Mouse (Mus musculus): ENCODE data around the gene Mbtd1. TPM values are rescaled to one million over a fixed set of nuclear protein-coding genes. Genes with fewer than 3 reads are reported as not detected.
A peak's percentile ranks its signal among the peaks of the same experiment; 100 is the strongest.

Gene Mbtd1
- polyA plus RNA-seq, 1 experiment from 2014 or later, result 40.6 TPM

DNA sequence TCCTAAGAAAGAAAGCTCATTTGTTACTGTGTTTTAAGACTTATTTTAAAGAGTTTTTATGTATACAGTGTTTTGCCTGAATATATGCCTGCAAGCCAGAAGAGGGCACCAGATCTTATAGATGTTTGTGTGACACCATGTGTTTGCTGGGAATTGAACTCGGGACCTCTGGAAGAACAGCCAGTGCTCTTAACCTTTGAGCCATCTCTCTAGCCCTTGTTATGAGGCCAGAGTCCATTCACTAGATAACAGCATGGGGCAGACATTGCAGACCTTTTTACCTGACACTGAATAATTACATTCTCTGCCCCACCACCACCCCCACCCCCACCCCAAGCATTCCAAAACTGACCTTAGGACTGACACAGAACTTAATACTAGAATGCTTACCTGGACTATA is 64.4 kb downstream of the Mbtd1 start:
- no peak overlapping the region for H3K4me3 ChIP-seq
- H3K4me2 ChIP-seq, result no peak overlapping the region
- H3K27ac ChIP-seq, result no peak overlapping the region
- ATAC-seq (ENCODE audit: insufficient number of reproducible peaks, insufficient read depth, low FRiP score, low TSS enrichment, low read depth), result no peak
- no peaks in the 10 kb centered on the region for H3K27me3 ChIP-seq
- peaks cover 27% of the 10 kb centered on the region for H3K4me1 ChIP-seq
- H3K9me3 ChIP-seq, result no peaks in the 10 kb centered on the region
- 95% methylated on average over 1 of the region's 1 CpGs for WGBS
- H3K9ac ChIP-seq, result no peak overlapping the region
- peaks cover 63% of the 10 kb centered on the region for H3K36me3 ChIP-seq

DNA sequence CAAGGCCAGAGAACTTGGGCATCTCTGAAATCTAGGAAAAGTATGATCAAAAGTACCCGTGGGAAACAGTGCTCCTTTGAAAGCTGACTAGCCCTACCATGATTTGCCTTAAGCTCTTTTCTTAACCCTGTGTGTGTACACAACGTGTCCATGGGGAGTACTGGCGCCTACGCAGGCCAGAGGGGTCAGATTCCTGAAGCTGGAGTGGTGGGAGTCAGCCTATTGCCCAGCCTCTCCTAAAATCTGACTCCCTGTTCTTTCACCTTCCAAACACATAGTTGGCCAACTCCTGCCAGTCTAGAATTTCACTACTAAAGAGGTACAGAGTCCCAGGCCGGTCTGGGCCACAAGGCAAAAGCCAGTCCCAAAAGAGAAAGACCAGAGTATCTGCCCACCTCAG is 66.7 kb downstream of the Mbtd1 start:
- no peak overlapping the region for H3K27ac ChIP-seq
- no peaks in the 10 kb centered on the region for H3K27me3 ChIP-seq
- H3K4me2 ChIP-seq, result no peak overlapping the region
- H3K9ac ChIP-seq, result peak overlapping the region; percentile 36; the same call in 1 of the 2 replicates
- 51% methylated on average over 5 of the region's 5 CpGs for WGBS
- peaks cover 33% of the 10 kb centered on the region for H3K4me1 ChIP-seq
- no peaks in the 10 kb centered on the region for H3K9me3 ChIP-seq
- H3K36me3 ChIP-seq, result peaks cover 59% of the 10 kb centered on the region
- no peak for ATAC-seq (ENCODE audit: insufficient number of reproducible peaks, insufficient read depth, low FRiP score, low TSS enrichment, low read depth)
- no peak overlapping the region for H3K4me3 ChIP-seq

DNA sequence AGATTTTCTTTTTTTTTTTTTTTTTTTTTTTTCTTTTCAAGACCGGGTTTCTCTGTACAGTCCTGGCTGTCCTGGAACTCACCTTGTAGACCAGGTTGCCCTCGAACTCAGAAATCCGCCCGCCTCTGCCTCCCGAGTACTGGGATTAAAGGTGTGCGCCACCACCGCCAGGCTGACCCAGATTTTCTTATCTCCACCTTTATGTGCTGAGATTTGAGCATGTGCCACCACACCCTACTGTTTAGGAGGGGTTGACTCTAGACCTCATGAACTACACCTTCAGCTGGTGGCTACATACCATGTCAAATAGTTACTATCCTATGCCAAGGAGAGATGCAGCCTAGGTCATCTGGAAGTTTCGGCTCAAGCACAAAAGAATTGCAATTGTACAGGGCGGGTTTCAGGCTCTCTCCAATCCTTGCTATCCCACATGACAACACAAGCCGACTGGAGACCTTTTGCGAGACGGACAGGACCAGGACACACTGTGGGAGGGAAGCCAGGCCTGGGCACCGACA is 69.1 kb downstream of the Mbtd1 start:
- Histone ChIP-seq H3K36me3 (peaks cover 64% of the 10 kb centered on the region), H3K4me3 (peak overlapping the region; percentile 76), H3K9ac (peak overlapping the region; percentile 83), H3K9me3 (no peaks in the 10 kb centered on the region), H3K4me2 (peak overlapping the region; percentile 92), H3K4me1 (peaks cover 33% of the 10 kb centered on the region), H3K27ac (peak overlapping the region; percentile 92), H3K27me3 (no peaks in the 10 kb centered on the region)
- no peak for ATAC-seq (ENCODE audit: insufficient number of reproducible peaks, insufficient read depth, low FRiP score, low TSS enrichment, low read depth)
- 41% methylated on average over 13 of the region's 13 CpGs for WGBS

DNA sequence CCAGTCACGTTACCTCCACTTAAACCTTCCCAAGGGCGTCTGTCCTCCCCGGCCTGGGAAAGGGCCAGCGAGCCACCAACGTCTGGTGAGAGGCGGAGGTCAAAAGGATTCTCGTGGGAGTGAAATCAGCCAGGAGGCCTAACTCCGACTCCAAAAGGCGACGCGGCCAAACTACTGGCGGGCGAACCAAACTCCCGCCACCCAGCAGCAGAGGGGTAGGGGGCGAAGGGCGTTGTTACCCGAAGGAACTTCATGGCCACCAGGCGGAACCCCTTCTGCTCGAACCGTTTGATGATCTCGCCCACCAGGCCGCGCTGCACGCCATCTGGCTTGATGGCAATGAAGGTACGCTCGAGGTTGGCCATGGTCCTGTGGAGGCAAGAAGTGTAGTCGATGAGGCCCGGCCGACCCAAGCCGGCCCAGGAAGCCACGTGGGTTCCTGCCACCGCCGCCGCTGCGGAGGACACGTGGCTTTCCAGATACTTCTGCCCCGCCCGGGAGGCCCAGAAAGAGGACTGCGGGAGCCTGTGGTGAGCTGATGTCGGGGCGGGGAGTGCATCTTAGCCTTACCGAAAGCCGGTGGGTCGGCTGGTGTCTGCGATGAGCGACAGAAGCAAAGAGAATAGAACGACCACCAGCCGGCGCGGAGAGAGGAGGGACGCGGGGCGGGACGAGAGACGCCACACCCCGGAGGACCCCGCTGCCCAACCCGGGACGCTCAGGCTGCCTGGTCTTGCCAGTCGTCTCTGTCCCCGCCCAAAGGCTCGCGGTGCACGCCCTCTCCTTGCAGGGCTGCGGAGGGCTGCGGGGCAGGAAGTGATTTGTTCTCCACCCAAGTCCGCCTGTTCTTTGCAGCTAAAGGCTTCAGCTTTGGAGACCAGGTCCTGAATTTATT is 69.9 kb downstream of the Mbtd1 start:
- H3K4me2 ChIP-seq, result peak overlapping the region; percentile 92
- peak; percentile 96 for ATAC-seq (ENCODE audit: insufficient number of reproducible peaks, insufficient read depth, low FRiP score, low TSS enrichment, low read depth)
- WGBS, result under 1% methylated on average over 67 of the region's 67 CpGs
- H3K4me1 ChIP-seq, result peaks cover 33% of the 10 kb centered on the region
- peak overlapping the region; percentile 92 for H3K27ac ChIP-seq
- H3K9ac ChIP-seq, result peak overlapping the region; percentile 83
- no peaks in the 10 kb centered on the region for H3K9me3 ChIP-seq
- peaks cover 64% of the 10 kb centered on the region for H3K36me3 ChIP-seq
- H3K27me3 ChIP-seq, result no peaks in the 10 kb centered on the region
- peak overlapping the region; percentile 76 for H3K4me3 ChIP-seq

DNA sequence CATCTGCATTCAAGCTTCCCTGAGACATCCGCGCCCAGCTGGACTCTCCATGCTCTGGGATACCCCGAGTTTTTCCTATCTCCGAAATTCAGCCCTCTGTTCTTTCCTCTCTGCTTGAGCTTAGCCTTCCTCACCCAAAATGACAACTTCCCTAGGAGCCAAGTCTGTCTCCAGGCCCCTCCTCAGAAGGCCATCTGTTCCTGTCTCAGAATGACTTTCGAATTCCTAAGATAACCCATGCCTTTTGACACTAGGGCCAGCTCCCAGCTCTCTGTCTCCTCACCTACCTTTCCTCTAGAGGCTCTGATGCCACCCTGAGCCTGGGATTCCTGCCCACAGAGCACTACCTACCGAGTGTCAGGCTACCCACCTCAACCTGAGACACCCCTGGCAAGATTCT is 70.5 kb downstream of the Mbtd1 start, which contains the start of gene Nme2:
Gene Nme2, minus strand, starts transcription at position 101 of the 400 bp plus-strand sequence.
- peak within 1 kb of the TSS; percentile 92 for H3K27ac ChIP-seq
- 4% methylated on average over 6 of the region's 6 CpGs for WGBS
- no peak for ATAC-seq (ENCODE audit: insufficient number of reproducible peaks, insufficient read depth, low FRiP score, low TSS enrichment, low read depth)
- H3K4me3 ChIP-seq, result peak within 1 kb of the TSS; percentile 76
- H3K27me3 ChIP-seq, result no peaks in the 10 kb centered on the region
- H3K36me3 ChIP-seq, result peaks cover 64% of the 10 kb centered on the region
- H3K9ac ChIP-seq, result peak within 1 kb of the TSS; percentile 83
- H3K4me1 ChIP-seq, result peaks cover 33% of the 10 kb centered on the region
- H3K4me2 ChIP-seq, result peak within 1 kb of the TSS; percentile 92
- H3K9me3 ChIP-seq, result no peaks in the 10 kb centered on the region

DNA sequence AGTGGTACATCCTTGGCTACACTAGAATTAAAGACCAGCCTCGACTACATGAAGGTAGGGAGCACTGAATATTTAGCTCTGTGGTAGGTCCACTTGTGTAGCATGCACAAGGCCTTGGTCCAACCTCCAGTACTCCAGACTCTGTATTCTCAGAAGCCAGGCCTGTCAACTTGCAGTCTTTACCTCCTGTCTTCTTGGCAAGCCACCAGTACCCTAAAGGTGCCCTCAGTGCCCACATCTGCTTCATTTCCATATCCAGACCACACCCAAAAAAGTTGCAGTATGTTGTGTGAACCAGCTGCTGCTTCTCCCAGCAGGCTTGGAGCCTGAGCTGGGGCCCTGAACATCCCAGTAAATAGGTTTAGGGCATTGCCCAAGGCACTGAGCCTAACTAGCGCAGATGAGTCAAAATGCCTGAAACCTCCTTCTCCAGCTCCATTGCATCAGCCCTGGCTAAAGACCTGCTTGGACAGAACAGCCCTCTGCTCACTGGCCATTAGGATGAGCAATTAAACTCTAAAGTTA is 71.4 kb downstream of the Mbtd1 start:
- no peak for ATAC-seq (ENCODE audit: insufficient number of reproducible peaks, insufficient read depth, low FRiP score, low TSS enrichment, low read depth)
- Histone ChIP-seq H3K9me3 (no peaks in the 10 kb centered on the region), H3K9ac (no peak overlapping the region), H3K4me3 (no peak overlapping the region), H3K36me3 (peaks cover 66% of the 10 kb centered on the region), H3K27ac (peak overlapping the region; percentile 8), H3K4me1 (peaks cover 33% of the 10 kb centered on the region), H3K27me3 (no peaks in the 10 kb centered on the region), H3K4me2 (no peak overlapping the region)
- WGBS, result 78% methylated on average over 2 of the region's 2 CpGs

DNA sequence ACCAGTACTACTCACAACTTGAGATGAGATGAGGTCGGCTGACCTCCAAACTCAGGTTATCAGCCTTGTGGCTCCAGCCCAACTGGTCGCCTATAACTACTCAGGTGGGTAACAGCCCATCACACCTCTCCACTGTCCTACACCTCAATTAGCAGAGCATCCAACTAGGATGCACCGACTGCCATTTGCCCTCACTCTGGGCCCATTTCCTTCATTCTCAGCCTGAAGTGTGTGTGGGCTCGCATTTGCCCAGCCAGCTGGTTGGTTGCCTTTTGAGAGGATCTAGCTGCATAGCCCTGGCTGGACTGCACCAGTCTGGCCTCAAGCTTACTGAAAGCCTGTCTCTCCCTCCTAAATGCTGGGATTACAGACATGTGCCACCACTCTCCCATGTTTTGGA is 72.1 kb downstream of the Mbtd1 start:
- H3K27me3 ChIP-seq, result no peaks in the 10 kb centered on the region
- ATAC-seq (ENCODE audit: insufficient number of reproducible peaks, insufficient read depth, low FRiP score, low TSS enrichment, low read depth), result no peak
- no peak overlapping the region for H3K4me3 ChIP-seq
- no peak overlapping the region for H3K4me2 ChIP-seq
- 83% methylated on average over 4 of the region's 4 CpGs for WGBS
- H3K36me3 ChIP-seq, result peaks cover 66% of the 10 kb centered on the region
- H3K4me1 ChIP-seq, result peaks cover 27% of the 10 kb centered on the region
- no peak overlapping the region for H3K9ac ChIP-seq
- no peak overlapping the region for H3K27ac ChIP-seq
- no peaks in the 10 kb centered on the region for H3K9me3 ChIP-seq

DNA sequence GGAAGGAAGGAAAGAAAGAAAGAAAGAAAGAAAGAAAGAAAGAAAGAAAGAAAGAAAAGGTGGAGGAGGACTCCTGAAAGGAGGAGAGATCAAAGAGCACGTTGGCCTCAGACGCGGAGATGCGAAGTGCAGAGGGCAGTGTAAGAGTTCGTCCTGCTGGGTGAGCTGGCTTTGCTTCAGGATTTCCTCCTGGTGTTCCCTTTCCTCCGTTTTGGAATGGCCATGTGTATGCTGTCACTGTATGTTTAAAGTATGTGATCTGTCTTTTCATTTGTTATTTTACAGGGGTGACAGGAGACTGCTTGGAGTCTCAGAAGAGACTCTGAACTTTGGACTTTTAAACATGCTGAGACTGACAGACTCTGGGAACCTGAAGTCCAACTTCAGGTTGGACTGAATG is 75.8 kb downstream of the Mbtd1 start:
- Histone ChIP-seq H3K9ac (no peak overlapping the region), H3K36me3 (peaks cover 82% of the 10 kb centered on the region), H3K27me3 (no peaks in the 10 kb centered on the region), H3K4me1 (peaks cover 6% of the 10 kb centered on the region), H3K27ac (no peak overlapping the region), H3K9me3 (no peaks in the 10 kb centered on the region), H3K4me3 (no peak overlapping the region), H3K4me2 (no peak overlapping the region)
- no peak for ATAC-seq (ENCODE audit: insufficient number of reproducible peaks, insufficient read depth, low FRiP score, low TSS enrichment, low read depth)
- 92% methylated on average over 6 of the region's 6 CpGs for WGBS

DNA sequence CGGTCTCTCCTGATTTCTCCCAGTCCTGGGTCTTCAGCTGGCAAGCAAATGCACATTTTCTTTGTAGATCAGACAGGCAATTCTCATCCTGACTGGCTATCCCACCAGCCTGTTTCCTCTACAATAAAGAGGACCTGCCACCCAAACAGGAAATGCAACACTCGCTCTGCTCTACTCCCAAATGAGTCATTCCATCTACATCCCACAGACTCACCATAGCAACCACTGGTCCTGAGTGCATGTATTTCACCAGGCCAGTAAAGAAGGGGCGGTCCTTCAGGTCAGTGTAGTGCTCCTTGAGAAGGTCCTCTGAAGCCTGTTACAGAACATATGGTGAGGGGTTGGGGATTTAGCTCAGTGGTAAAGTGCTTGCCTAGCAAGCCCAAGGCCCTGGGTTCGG is 77.4 kb downstream of the Mbtd1 start:
- no peaks in the 10 kb centered on the region for H3K27me3 ChIP-seq
- peaks cover 76% of the 10 kb centered on the region for H3K36me3 ChIP-seq
- ATAC-seq (ENCODE audit: insufficient number of reproducible peaks, insufficient read depth, low FRiP score, low TSS enrichment, low read depth), result no peak

DNA sequence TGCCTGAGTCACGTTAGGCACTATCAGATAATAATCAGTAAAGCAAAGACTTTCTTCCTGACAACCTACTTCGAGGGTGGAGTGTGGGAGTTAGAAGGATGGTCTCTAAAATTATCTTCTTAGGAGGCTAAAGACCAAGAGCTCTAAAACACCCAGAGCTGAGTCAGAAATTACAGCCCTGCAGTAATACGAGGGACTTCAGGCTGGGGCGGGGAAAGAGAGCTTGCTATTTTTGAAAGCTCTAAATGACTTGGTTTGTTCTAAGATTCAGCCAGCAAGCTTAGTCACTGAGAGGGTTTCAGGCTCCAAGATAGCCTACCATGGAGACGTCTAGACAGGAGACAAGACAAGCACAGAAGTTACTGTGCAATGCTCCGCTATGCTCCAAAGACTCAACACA is 79.7 kb downstream of the Mbtd1 start:
- Histone ChIP-seq H3K27me3 (no peaks in the 10 kb centered on the region), H3K9ac (no peak overlapping the region), H3K4me3 (no peak overlapping the region), H3K27ac (no peak overlapping the region), H3K9me3 (no peaks in the 10 kb centered on the region), H3K4me1 (peaks cover 15% of the 10 kb centered on the region), H3K36me3 (peaks cover 52% of the 10 kb centered on the region), H3K4me2 (no peak overlapping the region)
- WGBS, result 88% methylated on average over 6 of the region's 6 CpGs
- ATAC-seq (ENCODE audit: insufficient number of reproducible peaks, insufficient read depth, low FRiP score, low TSS enrichment, low read depth), result no peak

More for the DNA sequence above, 77.4 kb downstream of the Mbtd1 start:
- H3K9me3 ChIP-seq, result no peaks in the 10 kb centered on the region
- H3K9ac ChIP-seq, result no peak overlapping the region
- no peak overlapping the region for H3K4me2 ChIP-seq
- WGBS, result 92% methylated on average over 4 of the region's 4 CpGs
- no peak overlapping the region for H3K27ac ChIP-seq
- H3K4me1 ChIP-seq, result peaks cover 9% of the 10 kb centered on the region
- H3K4me3 ChIP-seq, result no peak overlapping the region

DNA sequence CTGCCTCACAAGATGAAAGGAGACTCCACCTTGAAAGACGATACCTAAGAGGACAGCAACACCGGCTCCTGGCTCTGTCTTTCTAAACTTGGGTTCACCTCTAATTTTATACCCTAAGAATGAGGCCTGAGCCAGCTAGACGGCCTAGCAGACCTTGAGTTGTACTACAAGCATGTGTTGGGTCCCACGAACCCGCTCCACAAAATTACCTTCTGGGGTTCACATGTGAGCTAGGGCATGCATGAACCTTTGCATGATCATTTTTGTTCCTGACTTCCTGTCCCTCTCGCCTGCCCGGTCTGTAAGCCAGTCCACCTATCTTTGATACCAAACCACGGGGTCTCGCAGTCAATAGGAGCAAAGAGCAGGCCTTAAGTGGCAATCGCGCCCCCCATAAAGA is 81.7 kb downstream of the Mbtd1 start:
- no peaks in the 10 kb centered on the region for H3K27me3 ChIP-seq
- 1% methylated on average over 11 of the region's 11 CpGs for WGBS
- peak overlapping the region; percentile 86 for H3K4me3 ChIP-seq
- H3K36me3 ChIP-seq, result peaks cover 34% of the 10 kb centered on the region
- peaks cover 15% of the 10 kb centered on the region for H3K4me1 ChIP-seq
- H3K27ac ChIP-seq, result peak overlapping the region; percentile 78
- peak overlapping the region; percentile 79 for H3K9ac ChIP-seq
- peak overlapping the region; percentile 79 for H3K4me2 ChIP-seq
- H3K9me3 ChIP-seq, result no peaks in the 10 kb centered on the region
- ATAC-seq (ENCODE audit: insufficient number of reproducible peaks, insufficient read depth, low FRiP score, low TSS enrichment, low read depth), result no peak

Data from embryonic facial prominence, embryonic 13.5 days (tissue).